Mouse (Mus musculus) spleen, postnatal 14 days (tissue): ENCODE data around the gene Avpr2.

Source experiments
- DNase-seq, 2 experiments: peaks; one replicate each; pipeline ENCODE4 v3.0.0; 2021 to 2022; ENCODE audit warnings: low spot score in 2 of 2

Avpr2 gene

GRCm38 (mm10) chrX:73891551-73892152 is at the start of gene Avpr2:
Gene Avpr2 (plus strand): TSS chrX:73892102.
- DNase-seq, result no peak

GRCm38 (mm10) chrX:73854326-73855086 is 37.4 kb upstream of the Avpr2 start:
- no peak for DNase-seq

- DNase-seq, result no peak
Observed at GRCm38 (mm10) chrX:73855087-73855408, 36.9 kb upstream of the Avpr2 start.

- DNase-seq, result no peak
Observed at GRCm38 (mm10) chrX:73864692-73865091, 27.2 kb upstream of the Avpr2 start.

- no peak for DNase-seq
Observed at GRCm38 (mm10) chrX:73867256-73867655, 24.6 kb upstream of the Avpr2 start.

GRCm38 (mm10) chrX:73867852-73868251 is 24.1 kb upstream of the Avpr2 start:
- no peak for DNase-seq

- no peak for DNase-seq
Observed at GRCm38 (mm10) chrX:73869334-73869733, 22.6 kb upstream of the Avpr2 start.

GRCm38 (mm10) chrX:73871474-73871873 is 20.4 kb upstream of the Avpr2 start:
- DNase-seq, result no peak

- DNase-seq, result no peak
Observed at GRCm38 (mm10) chrX:73871956-73872355, 19.9 kb upstream of the Avpr2 start.

- no peak for DNase-seq
Observed at GRCm38 (mm10) chrX:73875881-73876280, 16.0 kb upstream of the Avpr2 start.

GRCm38 (mm10) chrX:73877014-73877413 is 14.9 kb upstream of the Avpr2 start:
- no peak for DNase-seq

- peak; percentile 12 to 23 for DNase-seq
Observed at GRCm38 (mm10) chrX:73880194-73881035, 11.5 kb upstream of the Avpr2 start.

- no peak for DNase-seq
Observed at GRCm38 (mm10) chrX:73881036-73881427, 10.9 kb upstream of the Avpr2 start.

- no peak for DNase-seq
Observed at GRCm38 (mm10) chrX:73881463-73881862, 10.4 kb upstream of the Avpr2 start.

GRCm38 (mm10) chrX:73892833-73893232 is 931 bp downstream of the Avpr2 start:
- DNase-seq, result no peak

- DNase-seq, result peak; percentile 23 to 42
Observed at GRCm38 (mm10) chrX:73895719-73896118, 3.8 kb downstream of the Avpr2 start, which contains the start of gene L1cam. Gene L1cam (minus strand): TSS chrX:73896105.

- DNase-seq, result no peak
Observed at GRCm38 (mm10) chrX:73897959-73898358, 6.1 kb downstream of the Avpr2 start.

GRCm38 (mm10) chrX:73910049-73910448 is 18.1 kb downstream of the Avpr2 start:
- DNase-seq, result no peak

- DNase-seq, result no peak
Observed at GRCm38 (mm10) chrX:73910451-73910850, 18.5 kb downstream of the Avpr2 start.

GRCm38 (mm10) chrX:73911156-73911555 is 19.3 kb downstream of the Avpr2 start:
- peak; percentile 34 to 46 for DNase-seq

- DNase-seq, result peak; percentile 11 to 20
Observed at GRCm38 (mm10) chrX:73911588-73911987, 19.7 kb downstream of the Avpr2 start.
